Mouse (Mus musculus) forebrain, embryonic 14.5 days (tissue): ENCODE measurements around the gene Setd6. TPM values are rescaled to one million over a fixed set of nuclear protein-coding genes. Genes with fewer than 3 reads are reported as not detected.

Experiments used
- ATAC-seq: fragments of 200-750 bp; cut with Nextera tagmentation; 2 replicates; pipeline ENCODE4 v1.8.0; 2017; ENCODE audit warnings: mild to moderate bottlenecking, moderate library complexity
- DNase-seq: peaks from one replicate; pipeline ENCODE4 v3.0.0-alpha.2; 2015; ENCODE audit warnings: low spot score
- H3K27ac ChIP-seq: fragments of 300-500 bp; sonication (generic); 2 replicates; pipeline ENCODE4 v1.5.1; 2014; ENCODE audit warnings: low read depth, mild to moderate bottlenecking, control low read depth, low read length, moderate library complexity
- H3K27me3 ChIP-seq: fragments of 300-500 bp; sonication (generic); replicated peaks from 2 replicates; pipeline ENCODE4 v1.6.1; 2014; ENCODE audit warnings: low read length, control low read depth, mixed read lengths; ENCODE audit not compliant: control insufficient read depth, insufficient read depth
- H3K36me3 ChIP-seq: fragments of 300-500 bp; sonication (generic); 2 replicates; pipeline ENCODE4 v1.6.1; 2014; ENCODE audit warnings: low read length, control low read depth; ENCODE audit not compliant: control insufficient read depth, insufficient read depth
- H3K4me1 ChIP-seq: fragments of 300-500 bp; sonication (generic); 2 replicates; pipeline ENCODE4 v1.6.1; 2014; ENCODE audit warnings: antibody characterized with exemption, low read length, control low read depth; ENCODE audit not compliant: control insufficient read depth, insufficient read depth
- H3K4me2 ChIP-seq: fragments of 300-500 bp; sonication (generic); 2 replicates; pipeline ENCODE4 v1.6.1; 2014; ENCODE audit warnings: mild to moderate bottlenecking, control low read depth, low read length
- H3K4me3 ChIP-seq: fragments of 300-500 bp; sonication (generic); 2 replicates; pipeline ENCODE4 v1.5.1; 2014; ENCODE audit warnings: low read depth, low read length, control low read depth
- H3K9ac ChIP-seq: fragments of 300-500 bp; sonication (generic); 2 replicates; pipeline ENCODE4 v1.6.1; 2014; ENCODE audit warnings: mild to moderate bottlenecking, low read length, control low read depth, moderate library complexity
- H3K9me3 ChIP-seq: fragments of 300-500 bp; sonication (generic); replicated peaks from 2 replicates; pipeline ENCODE4 v1.6.1; 2016; ENCODE audit warnings: low read length, control low read depth, mixed read lengths; ENCODE audit not compliant: control insufficient read depth
- WGBS: fragments of 180-500 bp; shearing (Covaris S2); extraction: QIAGEN DNeasy Blood & Tissue Kit; methylation state at CpG from one replicate; pipeline ENCODE4 v1.1.7; 2014; 5-methylcytosine and 5-hydroxymethylcytosine counted together
- polyA plus RNA-seq: library from polyadenylated mRNA; unstranded; fragments of >200 nt; fragmentation: Nextera tagmentation; extraction: Ambion mirVana; gene quantifications from 2 replicates; pipeline ENCODE4 v1.2.1, GENCODE M21; 2014

Setd6 gene
- 26.0 and 26.2 TPM in 2 replicates for polyA plus RNA-seq

GRCm38 (mm10) chr8:95715676-95716531 lies at the start of gene Setd6:
Setd6 (plus strand) TSS chr8:95715881.
- peaks cover 6% of the 10 kb centered on the region for H3K4me1 ChIP-seq
- H3K27me3 ChIP-seq = no peaks in the 10 kb centered on the region
- ATAC-seq (peak; percentile 92), DNase-seq (peak; percentile 93)
- H3K27ac ChIP-seq = peak within 1 kb of the TSS; percentile 48; the same call in 1 of the 2 replicates
- peak within 1 kb of the TSS; percentile 80 for H3K4me3 ChIP-seq
- H3K36me3 ChIP-seq = peaks cover 51% of the 10 kb centered on the region
- H3K4me2 ChIP-seq = peak within 1 kb of the TSS; percentile 97
- WGBS = under 1% methylated on average over 76 of the region's 79 CpGs
- no peaks in the 10 kb centered on the region for H3K9me3 ChIP-seq
- peak within 1 kb of the TSS; percentile 88 for H3K9ac ChIP-seq

GRCm38 (mm10) chr8:95668163-95668958 lies 47.3 kb upstream of the Setd6 start:
- Histone ChIP-seq H3K27ac (no peak overlapping the region), H3K4me3 (no peak overlapping the region), H3K36me3 (no peaks in the 10 kb centered on the region), H3K4me2 (no peak overlapping the region), H3K27me3 (no peaks in the 10 kb centered on the region), H3K9me3 (no peaks in the 10 kb centered on the region), H3K4me1 (no peaks in the 10 kb centered on the region), H3K9ac (no peak overlapping the region)
- no peak for DNase-seq
- 54% methylated on average over 8 of the region's 8 CpGs for WGBS
- ATAC-seq = no peak

- ATAC-seq = no peak
- WGBS = 90% methylated on average over 2 of the region's 2 CpGs
Observed at GRCm38 (mm10) chr8:95669967-95670366, 45.7 kb upstream of the Setd6 start.

GRCm38 (mm10) chr8:95671861-95672260 lies 43.8 kb upstream of the Setd6 start:
- Histone ChIP-seq H3K4me2 (no peak overlapping the region), H3K4me1 (peaks cover 3% of the 10 kb centered on the region; the same call in 1 of the 2 replicates), H3K27ac (no peak overlapping the region), H3K9me3 (no peaks in the 10 kb centered on the region), H3K9ac (no peak overlapping the region), H3K27me3 (peaks cover 3% of the 10 kb centered on the region; the same call in 1 of the 2 replicates), H3K36me3 (no peaks in the 10 kb centered on the region), H3K4me3 (no peak overlapping the region)
- DNase-seq = no peak
- WGBS = 85% methylated on average over 6 of the region's 6 CpGs
- ATAC-seq = no peak

More at GRCm38 (mm10) chr8:95669967-95670366, 45.7 kb upstream of the Setd6 start:
- no peak overlapping the region for H3K4me3 ChIP-seq
- no peak for DNase-seq
- H3K27me3 ChIP-seq = no peaks in the 10 kb centered on the region
- no peaks in the 10 kb centered on the region for H3K36me3 ChIP-seq
- H3K9me3 ChIP-seq = no peaks in the 10 kb centered on the region
- no peak overlapping the region for H3K27ac ChIP-seq
- H3K4me2 ChIP-seq = no peak overlapping the region
- no peak overlapping the region for H3K9ac ChIP-seq
- peaks cover 3% of the 10 kb centered on the region; the same call in 1 of the 2 replicates for H3K4me1 ChIP-seq

DNA sequence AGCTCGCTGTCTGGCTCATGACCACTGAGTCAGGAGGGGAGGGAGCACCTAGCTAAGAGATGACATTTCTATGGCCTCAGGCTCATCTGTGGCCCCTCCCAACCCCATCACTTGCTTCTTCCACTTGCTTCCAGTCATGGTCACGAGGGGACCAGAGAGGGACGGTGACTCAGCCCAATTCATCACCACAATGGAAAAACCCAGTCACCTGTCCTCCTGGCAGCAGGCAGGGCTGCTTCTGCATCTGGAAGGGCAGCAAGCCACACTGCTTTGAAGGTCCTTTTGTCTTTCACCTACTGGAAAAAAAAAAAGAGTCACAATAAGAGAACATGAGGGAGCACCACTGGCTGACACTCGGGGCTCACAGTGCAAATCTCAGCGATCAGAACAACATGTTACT lies 42.9 kb upstream of the Setd6 start:
- Histone ChIP-seq H3K27me3 (peaks cover 9% of the 10 kb centered on the region; the same call in 1 of the 2 replicates), H3K36me3 (no peaks in the 10 kb centered on the region), H3K4me1 (peaks cover 3% of the 10 kb centered on the region; the same call in 1 of the 2 replicates), H3K4me3 (no peak overlapping the region), H3K4me2 (no peak overlapping the region), H3K9me3 (no peaks in the 10 kb centered on the region), H3K27ac (no peak overlapping the region), H3K9ac (no peak overlapping the region)
- no peak for ATAC-seq
- WGBS = 85% methylated on average over 5 of the region's 5 CpGs
- DNase-seq = no peak

DNA sequence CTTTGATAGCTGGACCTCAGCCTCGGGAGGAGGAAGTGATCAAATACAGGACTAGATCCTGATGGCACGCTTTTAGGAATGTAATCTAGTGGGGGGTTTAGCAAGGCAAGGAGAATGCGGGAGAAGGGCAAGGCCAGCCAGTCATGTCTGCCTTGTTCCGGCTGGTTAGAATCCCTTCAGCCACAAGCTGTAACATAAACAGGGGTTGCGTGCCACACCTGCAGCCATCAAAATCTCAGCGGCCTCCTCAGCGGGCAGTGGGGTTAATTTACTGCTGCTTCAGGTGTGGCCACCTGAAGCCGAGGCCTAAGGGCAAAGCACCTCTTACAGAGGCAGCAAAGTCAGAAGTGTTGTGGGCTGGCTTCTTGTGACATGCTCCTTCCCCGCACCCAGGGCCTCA lies 39.0 kb upstream of the Setd6 start, which contains the start of gene Ndrg4:
Ndrg4 (plus strand) TSS at position 350 of the 400 bp plus-strand sequence.
- peaks cover 22% of the 10 kb centered on the region for H3K27me3 ChIP-seq
- WGBS = 49% methylated on average over 9 of the region's 9 CpGs
- H3K36me3 ChIP-seq = no peaks in the 10 kb centered on the region
- H3K9ac ChIP-seq = peak within 1 kb of the TSS; percentile 71
- H3K4me3 ChIP-seq = peak within 1 kb of the TSS; percentile 65
- DNase-seq (no peak), ATAC-seq (no peak)
- no peak within 1 kb of the TSS for H3K27ac ChIP-seq
- peak within 1 kb of the TSS; percentile 84 for H3K4me2 ChIP-seq
- H3K9me3 ChIP-seq = no peaks in the 10 kb centered on the region
- peaks cover 3% of the 10 kb centered on the region; the same call in 1 of the 2 replicates for H3K4me1 ChIP-seq

- peak overlapping the region; percentile 65 for H3K4me3 ChIP-seq
- no peaks in the 10 kb centered on the region for H3K36me3 ChIP-seq
- ATAC-seq (peak; percentile 77), DNase-seq (peak; percentile 42)
- peaks cover 3% of the 10 kb centered on the region; the same call in 1 of the 2 replicates for H3K4me1 ChIP-seq
- WGBS = 2% methylated on average over 11 of the region's 48 CpGs
- no peaks in the 10 kb centered on the region for H3K9me3 ChIP-seq
- peak overlapping the region; percentile 84 for H3K4me2 ChIP-seq
- peaks cover 22% of the 10 kb centered on the region for H3K27me3 ChIP-seq
- no peak overlapping the region for H3K27ac ChIP-seq
- peak overlapping the region; percentile 71 for H3K9ac ChIP-seq
Observed at GRCm38 (mm10) chr8:95677591-95678023, 38.1 kb upstream of the Setd6 start.

DNA sequence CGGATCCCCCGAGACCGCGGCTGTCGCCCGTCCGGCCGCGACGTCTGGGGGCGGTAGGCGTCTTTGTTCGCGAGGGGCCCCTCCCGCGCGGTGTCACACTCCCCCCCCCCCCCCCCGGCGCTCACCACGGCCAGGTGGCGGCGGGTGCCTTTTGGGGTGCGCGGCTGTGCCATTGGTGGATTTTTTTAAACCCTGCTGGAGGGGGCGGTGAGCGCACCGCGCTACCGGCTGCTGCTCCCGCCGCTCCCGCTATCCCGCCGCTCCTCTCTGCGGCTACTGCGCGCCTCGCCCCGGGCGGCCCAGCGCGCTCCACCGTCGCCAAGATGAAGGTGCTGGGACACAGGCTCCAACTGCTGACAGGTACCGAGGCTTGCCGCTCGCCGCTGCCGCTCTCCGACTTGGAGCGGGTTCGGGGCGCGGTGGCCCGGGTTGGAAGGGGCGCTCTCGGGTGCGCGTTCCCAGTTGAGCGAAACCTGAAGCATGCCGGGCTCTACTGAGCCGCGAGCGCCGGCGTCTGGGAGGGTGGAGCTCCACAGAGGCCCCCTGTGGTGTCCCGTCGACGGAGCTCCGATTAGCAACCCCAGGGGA lies 37.6 kb upstream of the Setd6 start:
- no peaks in the 10 kb centered on the region for H3K9me3 ChIP-seq
- H3K4me3 ChIP-seq = peak overlapping the region; percentile 65
- DNase-seq (peak; percentile 56), ATAC-seq (peak; percentile 75)
- H3K4me1 ChIP-seq = peaks cover 3% of the 10 kb centered on the region; the same call in 1 of the 2 replicates
- peak overlapping the region; percentile 84 for H3K4me2 ChIP-seq
- H3K27me3 ChIP-seq = peaks cover 22% of the 10 kb centered on the region
- under 1% methylated on average over 57 of the region's 70 CpGs for WGBS
- H3K36me3 ChIP-seq = no peaks in the 10 kb centered on the region
- H3K27ac ChIP-seq = peak overlapping the region; percentile 52; the same call in 1 of the 2 replicates
- H3K9ac ChIP-seq = peak overlapping the region; percentile 71
